Mouse (Mus musculus) forebrain, embryonic 10.5 days (tissue): ENCODE measurements around the gene Slc16a9. TPM values are rescaled to one million over a fixed set of nuclear protein-coding genes. Genes with fewer than 3 reads are reported as not detected.

Source experiments
- DNase-seq: peaks from one replicate; pipeline ENCODE4 v3.0.0-alpha.2; 2017; ENCODE audit warnings: low spot score; ENCODE audit errors: extremely low spot score
- H3K27ac ChIP-seq: fragments of 300-500 bp; sonication (generic); 2 replicates; pipeline ENCODE4 v1.5.1; 2016; ENCODE audit warnings: mild to moderate bottlenecking
- H3K27me3 ChIP-seq: fragments of 300-500 bp; sonication (generic); 2 replicates; pipeline ENCODE4 v1.6.1; 2016; ENCODE audit warnings: mild to moderate bottlenecking; ENCODE audit not compliant: poor library complexity, severe bottlenecking
- H3K36me3 ChIP-seq: fragments of 300-500 bp; sonication (generic); replicated peaks from 2 replicates; pipeline ENCODE4 v1.6.1; 2016; ENCODE audit warnings: mild to moderate bottlenecking, moderate library complexity
- H3K4me1 ChIP-seq: fragments of 300-500 bp; sonication (generic); 2 replicates; pipeline ENCODE4 v1.6.1; 2016
- H3K4me3 ChIP-seq: fragments of 300-500 bp; sonication (generic); 2 replicates; pipeline ENCODE4 v1.5.1; 2016; ENCODE audit warnings: mild to moderate bottlenecking, moderate library complexity
- H3K9me3 ChIP-seq: fragments of 300-500 bp; sonication (generic); 2 replicates; pipeline ENCODE4 v1.6.1; 2016; ENCODE audit warnings: mild to moderate bottlenecking, moderate library complexity
- WGBS: fragments of 180-500 bp; shearing (Covaris S2); methylation state at CpG from one replicate; pipeline ENCODE4 v1.1.7; 2016; 5-methylcytosine and 5-hydroxymethylcytosine counted together
- polyA plus RNA-seq: library from polyadenylated mRNA; unstranded; fragments of >200 nt; fragmentation: Nextera tagmentation; extraction: Ambion mirVana; gene quantifications from 2 replicates; pipeline ENCODE4 v1.2.1, GENCODE M21; 2016

Gene Slc16a9
- 0.09 and 0.29 TPM in 2 replicates for polyA plus RNA-seq

DNA sequence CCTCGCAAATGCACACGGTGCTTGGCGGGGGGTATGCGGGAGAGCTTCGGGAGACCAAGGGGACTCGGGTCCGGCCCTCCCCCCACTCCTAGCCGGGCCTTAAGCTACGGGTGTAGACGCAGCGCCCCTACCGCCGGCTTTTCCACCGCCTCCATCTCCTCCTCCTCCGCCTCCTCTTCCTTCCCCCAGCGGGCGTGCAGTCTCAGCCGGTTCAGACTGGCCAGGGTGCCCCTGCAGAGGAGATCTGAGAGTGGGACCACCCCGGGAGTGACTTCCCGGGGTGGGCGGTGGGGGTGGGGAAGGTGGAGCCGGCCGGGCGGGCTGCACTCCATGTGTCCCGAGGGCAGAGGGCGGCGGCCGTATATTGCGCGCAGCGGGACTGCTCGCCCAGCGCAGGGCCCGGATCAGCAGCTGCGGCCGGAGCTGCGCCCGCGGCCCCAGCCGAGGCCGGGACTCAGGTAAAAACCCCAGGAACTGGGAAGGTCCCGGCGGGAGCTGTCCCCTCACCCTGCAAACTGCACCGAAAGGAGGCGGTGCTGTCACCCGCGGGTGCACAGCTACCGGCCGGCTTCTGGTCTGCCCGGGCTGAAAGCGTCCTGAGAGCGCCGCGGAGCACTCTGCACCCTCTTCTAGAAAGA is at the start of gene Slc16a9:
Gene Slc16a9 (plus strand): TSS at position 180 of the 638 bp plus-strand sequence.
- under 1% methylated on average over 54 of the region's 54 CpGs for WGBS
- Histone ChIP-seq H3K4me3 (peak within 1 kb of the TSS; percentile 76), H3K27me3 (peaks cover 63% of the 10 kb centered on the region), H3K36me3 (no peaks in the 10 kb centered on the region), H3K9me3 (no peaks in the 10 kb centered on the region), H3K4me1 (peaks cover 21% of the 10 kb centered on the region), H3K27ac (peak within 1 kb of the TSS; percentile 80)
- peak; percentile 65 for DNase-seq

- no peak for DNase-seq
- peaks cover 45% of the 10 kb centered on the region for H3K36me3 ChIP-seq
- peaks cover 7% of the 10 kb centered on the region for H3K4me1 ChIP-seq
- H3K27me3 ChIP-seq = no peaks in the 10 kb centered on the region
- no peak overlapping the region for H3K27ac ChIP-seq
- 78% methylated on average over 7 of the region's 7 CpGs for WGBS
- H3K4me3 ChIP-seq = no peak overlapping the region
- H3K9me3 ChIP-seq = no peaks in the 10 kb centered on the region
These were observed 49.6 kb upstream of the Slc16a9 start for GRCm38 (mm10) chr10:70195279-70195678.

- Histone ChIP-seq H3K9me3 (no peaks in the 10 kb centered on the region), H3K27ac (no peak overlapping the region), H3K4me1 (peaks cover 10% of the 10 kb centered on the region), H3K4me3 (no peak overlapping the region), H3K27me3 (no peaks in the 10 kb centered on the region), H3K36me3 (peaks cover 40% of the 10 kb centered on the region)
- peak; percentile 27 for DNase-seq
- 60% methylated on average over 7 of the region's 7 CpGs for WGBS
These were observed 49.1 kb upstream of the Slc16a9 start for GRCm38 (mm10) chr10:70195786-70196185.

- no peak overlapping the region for H3K4me3 ChIP-seq
- 0 out of 2 replicates have a peak, but pooled peaks cover 1% of the 10 kb centered on the region for H3K9me3 ChIP-seq
- peaks cover 17% of the 10 kb centered on the region for H3K4me1 ChIP-seq
- H3K27me3 ChIP-seq = no peaks in the 10 kb centered on the region
- 91% methylated on average over 6 of the region's 6 CpGs for WGBS
- no peak overlapping the region for H3K27ac ChIP-seq
- DNase-seq = no peak
- H3K36me3 ChIP-seq = peaks cover 31% of the 10 kb centered on the region
These were observed 48.2 kb upstream of the Slc16a9 start for GRCm38 (mm10) chr10:70196666-70197065.

- H3K4me3 ChIP-seq = no peak overlapping the region
- H3K36me3 ChIP-seq = peaks cover 21% of the 10 kb centered on the region
- 0 out of 2 replicates have a peak, but pooled peaks cover 4% of the 10 kb centered on the region for H3K9me3 ChIP-seq
- H3K27ac ChIP-seq = no peak overlapping the region
- H3K27me3 ChIP-seq = no peaks in the 10 kb centered on the region
- peaks cover 17% of the 10 kb centered on the region for H3K4me1 ChIP-seq
- WGBS = 77% methylated on average over 2 of the region's 2 CpGs
- no peak for DNase-seq
These were observed 47.3 kb upstream of the Slc16a9 start for GRCm38 (mm10) chr10:70197601-70198000.

DNA sequence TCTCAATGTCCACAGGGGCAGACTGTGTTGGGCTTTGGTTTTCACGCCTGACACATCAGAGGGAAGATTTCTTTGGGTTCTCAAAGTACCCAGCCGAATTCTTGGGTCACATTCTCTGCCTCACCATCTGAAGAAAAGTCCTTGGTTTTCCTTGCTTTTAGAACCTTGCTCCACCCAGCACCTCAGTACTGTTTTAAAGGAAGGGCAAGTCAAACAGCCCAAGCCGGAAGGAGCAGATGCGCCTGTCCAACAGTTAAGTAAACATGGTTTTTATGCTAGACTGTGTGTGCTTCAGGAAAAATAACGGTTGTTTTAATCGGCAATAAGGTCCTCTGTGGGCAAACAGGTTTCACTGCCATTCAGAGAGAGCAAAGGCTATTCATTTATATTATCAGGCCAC is 46.9 kb upstream of the Slc16a9 start:
- Histone ChIP-seq H3K4me3 (no peak overlapping the region), H3K27me3 (no peaks in the 10 kb centered on the region), H3K4me1 (peaks cover 17% of the 10 kb centered on the region), H3K9me3 (0 out of 2 replicates have a peak, but pooled peaks cover 4% of the 10 kb centered on the region), H3K27ac (no peak overlapping the region), H3K36me3 (peaks cover 17% of the 10 kb centered on the region)
- DNase-seq = no peak
- WGBS = 88% methylated on average over 6 of the region's 6 CpGs

DNA sequence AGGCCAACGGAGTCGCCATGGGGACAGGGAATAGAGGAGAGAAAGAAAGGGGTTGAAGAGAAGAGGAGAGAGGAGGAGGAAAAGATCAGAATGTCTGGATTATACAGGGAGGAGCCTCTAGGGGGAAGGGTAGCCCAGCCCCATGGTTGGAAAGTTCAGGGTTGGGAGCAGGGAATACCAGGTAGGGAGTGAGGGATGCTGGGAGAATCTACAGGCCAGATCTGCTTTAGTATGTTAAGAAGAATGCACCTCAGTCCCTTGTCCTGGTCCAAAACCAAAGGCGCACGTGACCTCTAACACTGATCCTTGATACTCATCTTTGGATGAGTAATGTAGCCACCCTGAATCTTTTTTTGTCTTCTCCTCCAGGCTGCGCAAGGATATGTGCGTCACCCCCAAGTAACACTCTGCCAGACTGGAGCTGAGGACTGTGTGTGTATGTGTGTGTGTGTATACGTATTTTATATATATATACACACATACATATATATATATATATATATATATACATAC is 45.9 kb upstream of the Slc16a9 start:
- DNase-seq = no peak
- H3K36me3 ChIP-seq = peaks cover 7% of the 10 kb centered on the region
- no peak overlapping the region for H3K27ac ChIP-seq
- H3K4me3 ChIP-seq = no peak overlapping the region
- no peaks in the 10 kb centered on the region for H3K27me3 ChIP-seq
- H3K4me1 ChIP-seq = peaks cover 17% of the 10 kb centered on the region
- H3K9me3 ChIP-seq = 0 out of 2 replicates have a peak, but pooled peaks cover 4% of the 10 kb centered on the region
- WGBS = 92% methylated on average over 7 of the region's 7 CpGs

GRCm38 (mm10) chr10:70199466-70200210 is 45.3 kb upstream of the Slc16a9 start:
- Histone ChIP-seq H3K4me1 (peaks cover 15% of the 10 kb centered on the region), H3K9me3 (0 out of 2 replicates have a peak, but pooled peaks cover 4% of the 10 kb centered on the region), H3K27ac (no peak overlapping the region), H3K27me3 (no peaks in the 10 kb centered on the region), H3K4me3 (no peak overlapping the region), H3K36me3 (0 out of 2 replicates have a peak, but pooled peaks cover 2% of the 10 kb centered on the region)
- DNase-seq = no peak
- 89% methylated on average over 6 of the region's 6 CpGs for WGBS

DNA sequence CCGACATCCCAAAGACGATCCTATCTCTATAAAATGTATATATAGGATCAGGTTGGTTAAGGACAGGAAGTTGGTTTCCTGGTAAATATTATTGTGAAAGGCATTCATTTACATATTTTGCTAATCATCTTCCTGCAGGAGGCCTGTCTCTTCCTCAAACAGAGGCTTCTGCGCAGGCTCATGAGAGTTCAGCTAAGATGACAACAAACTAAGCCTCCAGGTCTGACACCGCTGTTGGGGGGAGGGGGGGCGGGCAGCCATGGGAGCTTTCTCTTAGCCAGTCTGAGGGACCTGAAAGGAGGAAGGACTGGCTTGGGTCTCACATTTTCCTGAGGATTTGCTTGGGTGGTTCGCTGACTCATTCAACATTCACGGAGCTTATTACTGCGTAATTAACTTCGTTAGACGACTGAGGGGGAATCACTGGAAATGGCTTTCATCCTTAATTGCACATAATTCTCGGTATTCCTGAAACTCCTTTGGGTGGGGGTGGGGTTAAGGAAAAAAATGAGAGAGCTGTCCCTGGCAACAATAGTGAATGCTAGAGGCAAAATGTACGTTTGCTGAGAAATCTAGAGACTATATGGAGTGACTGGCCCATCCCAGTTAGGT is 43.9 kb upstream of the Slc16a9 start:
- H3K9me3 ChIP-seq = 0 out of 2 replicates have a peak, but pooled peaks cover 4% of the 10 kb centered on the region
- H3K36me3 ChIP-seq = no peaks in the 10 kb centered on the region
- H3K27me3 ChIP-seq = no peaks in the 10 kb centered on the region
- no peak overlapping the region for H3K4me3 ChIP-seq
- H3K27ac ChIP-seq = no peak overlapping the region
- H3K4me1 ChIP-seq = peaks cover 16% of the 10 kb centered on the region
- no peak for DNase-seq
- WGBS = 40% methylated on average over 12 of the region's 12 CpGs

- no peak within 1 kb of the TSS for H3K4me3 ChIP-seq
- no peak within 1 kb of the TSS for H3K27ac ChIP-seq
- no peaks in the 10 kb centered on the region for H3K36me3 ChIP-seq
- H3K9me3 ChIP-seq = 0 out of 2 replicates have a peak, but pooled peaks cover 4% of the 10 kb centered on the region
- H3K4me1 ChIP-seq = peaks cover 15% of the 10 kb centered on the region
- WGBS = 72% methylated on average over 17 of the region's 17 CpGs
- H3K27me3 ChIP-seq = no peaks in the 10 kb centered on the region
- DNase-seq = no peak
These were observed 40.1 kb upstream of the Slc16a9 start, which contains the start of gene Mrln for GRCm38 (mm10) chr10:70204505-70205399. Mrln (plus strand) TSS chr10:70204664.

DNA sequence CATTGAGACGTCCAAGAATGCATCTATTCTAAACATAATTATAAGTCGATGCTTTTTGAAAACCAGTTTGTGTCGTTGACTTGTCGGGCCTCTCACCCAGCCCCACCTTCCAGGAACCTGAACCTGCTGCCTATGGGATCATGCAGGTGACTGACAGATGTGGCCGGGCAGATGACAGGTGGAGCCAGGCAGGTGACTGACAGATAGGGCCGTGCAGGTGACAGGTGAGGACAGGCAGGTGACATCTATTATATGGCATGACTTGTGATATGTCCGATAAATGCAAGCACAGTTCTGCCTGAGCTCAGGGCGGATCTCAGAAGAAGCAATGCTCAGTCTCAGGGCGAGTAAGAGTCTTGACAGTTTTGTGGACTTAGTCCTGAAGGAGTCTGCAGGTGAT is 33.6 kb upstream of the Slc16a9 start:
- H3K9me3 ChIP-seq = no peaks in the 10 kb centered on the region

DNA sequence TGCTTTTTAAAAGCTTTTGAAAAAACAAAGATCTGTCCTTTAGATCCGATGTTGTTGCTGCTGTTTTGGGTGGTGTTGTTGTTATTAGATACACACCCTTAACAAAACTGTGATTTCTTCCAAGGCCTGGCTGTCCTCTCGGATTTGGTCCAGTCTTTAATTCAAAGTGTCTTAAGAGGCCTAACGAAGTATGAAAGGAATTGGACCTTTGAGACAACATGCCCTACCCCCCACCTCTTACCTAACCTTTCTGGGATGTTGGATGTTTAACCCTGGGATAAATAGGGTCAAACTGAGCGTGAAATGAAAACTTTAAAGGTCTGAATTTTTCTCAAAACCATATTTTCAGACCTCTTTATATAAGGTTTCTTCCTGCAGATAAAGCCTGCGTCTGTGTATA is 23.9 kb upstream of the Slc16a9 start:
- H3K36me3 ChIP-seq = no peaks in the 10 kb centered on the region
- peaks cover 6% of the 10 kb centered on the region for H3K4me1 ChIP-seq
- no peaks in the 10 kb centered on the region for H3K9me3 ChIP-seq
- H3K27ac ChIP-seq = no peak overlapping the region
- no peak overlapping the region for H3K4me3 ChIP-seq
- no peaks in the 10 kb centered on the region for H3K27me3 ChIP-seq
- WGBS = 51% methylated on average over 5 of the region's 5 CpGs
- DNase-seq = no peak

More for the DNA sequence above, 33.6 kb upstream of the Slc16a9 start:
- no peak for DNase-seq
- Histone ChIP-seq H3K36me3 (no peaks in the 10 kb centered on the region), H3K4me3 (no peak overlapping the region), H3K27me3 (no peaks in the 10 kb centered on the region), H3K27ac (no peak overlapping the region), H3K4me1 (no peaks in the 10 kb centered on the region)
- 90% methylated on average over 9 of the region's 9 CpGs for WGBS
